Mouse (Mus musculus) left cerebral cortex, postnatal 4 days (tissue): ENCODE data around the gene Phgdh. TPM values are rescaled to one million over a fixed set of nuclear protein-coding genes. Genes with fewer than 3 reads are reported as not detected.
A peak's percentile ranks its signal among the peaks of the same experiment; 100 is the strongest.

ENCODE experiments used
- DNase-seq: peaks from one replicate; pipeline ENCODE4 v3.0.0-alpha.2; 2022
- intact Hi-C: fragments of 180-260 bp; cut with DNase I; formaldehyde crosslinking; loops from one replicate; pipeline ENCODE4 v1.15.1; 2025
- total RNA-seq, 2 experiments: library from RNA; stranded (reverse); gene quantifications; 2 replicates each; pipeline ENCODE4 v1.2.3; 2021

Phgdh gene
- total RNA-seq, 2 experiments from 2014 or later, result 53.5 to 55.0 TPM

DNA sequence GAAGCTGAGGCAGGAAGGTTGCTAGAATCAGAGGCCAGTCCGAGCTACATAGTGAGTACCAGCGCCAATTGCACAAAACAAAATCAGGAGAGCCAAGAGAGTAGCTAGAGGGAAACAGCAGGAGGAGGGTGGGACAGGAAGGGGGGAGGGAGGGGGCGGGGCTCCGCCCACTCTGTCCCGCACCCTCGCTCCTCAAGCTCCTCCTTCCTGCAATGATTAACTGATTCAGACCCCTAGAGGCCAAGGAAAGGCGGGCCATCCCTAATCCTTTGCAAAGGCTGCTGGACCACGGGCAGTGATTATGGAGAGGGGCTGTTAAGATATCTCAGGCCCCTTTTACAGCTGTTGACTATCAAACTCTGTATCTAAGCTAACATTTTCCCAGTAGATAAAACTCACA lies 8.9 kb upstream of the Phgdh start:
- no peak for DNase-seq
- intact Hi-C loops, result no loop called here

DNA sequence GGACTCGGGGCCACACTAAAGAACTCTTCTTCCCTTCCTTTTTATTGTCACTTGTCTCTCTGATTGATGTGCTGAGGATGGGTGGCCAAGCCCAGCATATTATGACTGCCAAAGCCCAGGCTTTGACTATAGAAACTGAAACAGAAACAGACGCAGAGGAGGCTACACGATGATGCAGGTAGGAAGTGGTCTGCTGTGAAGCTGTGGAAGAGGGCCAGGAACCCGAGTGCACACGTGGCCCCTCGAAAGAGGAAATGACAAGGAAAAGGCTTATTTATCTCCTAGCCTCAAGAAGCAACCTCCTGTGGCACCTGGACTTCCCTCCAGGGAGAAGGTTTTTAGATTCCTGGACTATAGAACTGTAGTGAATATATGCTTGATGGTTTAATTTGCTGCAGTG lies 8.3 kb upstream of the Phgdh start:
- intact Hi-C loops, result no loop called here

DNA sequence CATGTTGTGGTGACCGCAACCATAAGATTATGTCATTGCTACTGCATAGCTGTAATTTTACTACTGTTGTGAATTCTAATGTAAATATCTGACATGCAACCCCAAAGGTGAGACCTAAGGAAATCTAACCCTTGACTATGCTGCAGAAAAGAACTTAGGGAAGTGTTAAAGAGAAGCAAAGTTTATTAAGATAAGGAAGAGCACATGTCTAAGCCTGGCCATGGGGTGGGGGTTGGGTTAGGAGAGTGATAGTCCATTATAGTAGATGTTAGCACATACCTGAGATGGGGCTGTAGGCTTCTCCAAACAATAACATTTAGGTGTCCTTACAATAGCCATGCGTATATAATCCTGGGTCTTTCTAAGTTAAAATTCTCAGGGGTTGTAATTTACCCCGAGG lies 3.4 kb upstream of the Phgdh start:
- intact Hi-C loops, result no loop called here
- DNase-seq, result no peak

More for the DNA sequence above, 8.3 kb upstream of the Phgdh start:
- DNase-seq, result no peak

DNA sequence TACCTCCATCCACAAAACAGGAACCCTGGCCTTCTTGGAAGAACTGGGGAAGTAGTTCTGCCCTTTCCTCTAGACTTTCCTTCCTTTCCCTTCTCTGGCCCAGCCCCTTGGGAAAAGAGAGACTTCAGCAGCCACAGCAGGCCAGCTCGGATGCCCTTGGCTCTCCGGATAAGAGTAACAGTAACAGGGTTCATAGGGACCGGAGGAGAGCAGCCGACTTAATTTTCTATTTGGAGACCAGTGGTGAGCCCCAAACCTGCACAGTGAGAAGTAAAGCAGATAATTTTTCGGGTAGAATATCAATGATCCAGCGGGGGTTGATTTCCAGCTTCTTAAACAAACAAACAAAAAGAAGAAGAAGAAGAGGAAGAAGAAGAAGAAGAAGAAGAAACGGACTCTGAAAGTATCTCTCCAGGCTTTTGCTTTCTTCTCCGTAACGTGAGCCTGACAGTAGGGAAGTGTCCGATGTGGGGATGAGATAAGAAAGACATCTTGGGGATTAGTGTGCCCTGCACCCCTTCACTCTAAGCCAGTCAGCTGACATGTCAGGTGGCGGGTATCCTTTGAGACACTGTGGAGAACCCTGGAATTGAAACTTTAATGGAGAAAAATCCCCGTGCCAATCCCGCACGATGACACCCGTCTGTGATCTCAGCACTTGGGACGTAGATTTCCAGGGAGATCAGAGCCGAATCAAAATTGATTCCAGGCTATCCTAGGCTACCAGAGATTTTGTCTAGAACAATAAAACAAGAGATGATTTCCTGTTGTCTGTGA lies 1.2 kb upstream of the Phgdh start:
- intact Hi-C loops, result no loop called here
- no peak for DNase-seq

DNA sequence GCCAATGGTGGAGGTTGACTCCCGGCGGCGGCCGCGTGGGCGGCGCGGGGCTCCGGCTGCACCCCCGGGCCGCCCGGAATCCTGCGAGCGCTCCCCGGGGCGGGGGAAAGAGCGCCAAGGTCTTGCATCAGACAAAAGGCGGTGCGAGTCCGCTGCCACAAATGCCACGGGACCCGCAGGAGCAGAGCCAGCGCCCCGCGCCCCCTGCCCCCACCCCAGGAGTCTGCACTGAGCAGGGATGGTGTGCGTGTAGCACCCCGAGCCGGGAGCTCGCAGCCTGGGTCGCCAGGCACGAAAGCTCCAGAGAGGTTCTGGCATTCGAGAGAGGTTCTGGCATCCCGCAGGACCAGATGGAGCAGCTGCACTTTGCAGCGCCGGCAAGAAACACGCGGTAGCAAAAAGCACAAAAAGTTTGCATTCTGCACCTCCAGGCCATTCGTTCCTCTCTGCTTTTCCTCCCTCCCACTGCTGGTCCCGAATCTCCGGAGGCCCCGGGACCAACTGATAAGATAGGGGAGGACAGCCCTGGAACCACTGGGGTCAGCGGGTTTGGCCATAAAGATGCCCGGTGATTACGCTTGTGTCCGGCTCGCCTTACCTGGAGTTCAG lies 589 bp downstream of the Phgdh start:
- intact Hi-C loops, result no loop called here
- DNase-seq, result peak; percentile 41

DNA sequence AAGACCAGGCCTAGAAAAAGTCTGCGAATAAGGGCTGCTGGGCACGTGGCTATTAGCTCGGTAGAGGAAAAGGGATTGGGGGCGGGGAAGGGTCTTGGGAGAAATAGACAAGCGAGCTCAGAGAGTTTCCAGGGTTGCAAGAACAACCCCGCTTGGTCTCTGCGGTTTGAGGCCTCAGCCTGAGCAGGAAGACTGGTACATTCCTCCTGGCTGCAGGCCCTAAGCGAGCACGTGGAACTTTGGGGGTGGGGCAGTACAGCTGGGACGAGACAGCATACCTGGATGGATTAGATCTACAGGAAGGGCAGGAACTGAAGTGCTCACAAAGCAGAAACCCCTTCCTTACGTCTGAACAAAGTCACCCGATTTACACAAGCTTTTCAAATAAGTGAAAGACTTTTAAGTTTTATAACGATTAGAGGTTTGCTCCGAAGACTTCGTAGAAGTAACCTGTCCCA lies 1.2 kb downstream of the Phgdh start:
- DNase-seq, result peak; percentile 46

DNA sequence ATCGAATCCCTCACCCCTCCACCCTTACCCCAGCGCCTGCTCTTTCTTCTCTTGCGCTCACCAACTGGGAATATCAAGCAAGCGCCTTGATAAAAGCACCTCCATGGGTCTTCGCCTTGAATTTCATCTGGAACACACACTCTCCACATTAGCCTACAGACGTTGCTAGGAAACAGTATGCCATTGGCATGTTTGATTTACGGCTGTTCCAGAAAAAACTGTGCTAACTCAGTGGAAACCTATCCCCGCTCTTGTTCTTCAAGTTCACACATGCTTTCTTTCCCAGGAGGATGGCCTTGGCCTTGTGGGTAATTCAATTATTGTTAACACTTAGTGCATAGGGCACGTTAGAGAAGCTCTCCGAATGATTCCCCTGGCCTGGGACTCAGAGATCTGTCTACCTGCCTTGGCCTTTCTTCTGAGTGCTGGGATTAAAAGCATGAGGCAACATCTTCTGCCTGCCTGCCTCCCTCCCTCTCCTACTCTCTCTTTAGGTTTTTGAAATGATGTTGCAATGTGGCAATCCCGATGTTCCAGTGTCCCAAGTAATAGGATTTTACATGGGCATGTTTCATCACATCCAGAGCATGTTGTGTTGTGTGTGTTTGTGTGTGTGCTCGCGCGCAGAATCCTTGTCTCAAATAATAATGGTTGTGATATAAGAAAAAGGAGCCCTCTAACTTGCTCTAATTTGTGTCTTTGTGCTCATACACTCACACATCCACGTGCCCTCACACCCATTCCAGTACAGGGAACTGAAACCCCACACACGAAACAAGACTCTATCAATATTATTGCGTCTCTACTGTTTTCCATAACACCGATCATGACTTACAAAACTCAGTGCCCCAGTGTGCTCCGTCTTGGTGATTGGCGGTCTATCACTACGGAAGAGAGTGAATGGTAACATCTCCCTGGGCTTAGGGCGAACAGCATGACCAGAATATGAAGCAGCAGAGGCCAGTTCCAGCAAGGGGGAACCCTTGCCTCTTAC lies 2.8 kb downstream of the Phgdh start:
- intact Hi-C loops, result no loop called here
- DNase-seq, result no peak

More for the DNA sequence above, 1.2 kb downstream of the Phgdh start:
- intact Hi-C loops, result no loop called here

DNA sequence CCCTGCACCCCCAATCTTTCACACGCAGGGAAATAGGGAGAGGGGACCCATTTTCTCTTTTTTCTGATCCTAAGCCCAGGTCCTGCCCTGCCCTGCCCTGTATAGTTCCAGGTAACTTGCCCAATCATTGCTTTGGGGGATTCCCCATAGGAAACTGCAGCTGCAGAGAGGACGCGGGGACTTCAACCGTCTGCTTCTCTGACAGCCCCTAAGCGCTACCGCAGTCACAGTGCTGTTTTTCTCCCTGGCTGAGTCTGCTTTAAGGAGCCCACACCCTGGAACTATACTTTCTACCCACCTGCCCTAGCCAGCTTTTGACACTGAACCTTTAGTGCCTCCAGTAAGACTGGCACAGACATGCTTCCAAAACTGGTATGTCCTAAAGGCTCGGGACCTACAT lies 3.9 kb downstream of the Phgdh start:
- no peak for DNase-seq
- intact Hi-C loops, result no loop called here

DNA sequence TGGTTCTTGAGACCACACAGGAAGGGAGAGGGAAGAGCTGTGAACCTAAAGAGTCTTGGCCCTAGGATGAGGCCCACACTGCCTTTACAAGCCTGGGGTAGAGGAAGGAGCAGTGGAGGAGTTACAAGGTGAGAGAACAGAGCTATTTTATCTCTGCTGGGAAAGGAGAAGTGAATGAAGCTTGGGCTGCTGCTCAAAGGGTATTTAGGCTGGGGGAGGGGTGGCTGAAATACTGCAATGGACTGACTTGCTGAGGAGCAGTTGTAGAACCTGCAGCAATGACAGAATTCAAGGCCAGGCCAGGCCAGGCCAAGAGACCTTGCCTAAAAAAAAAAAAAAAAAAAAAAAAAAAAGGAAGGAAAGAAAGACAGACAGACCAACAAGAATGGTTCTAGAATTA lies 4.5 kb downstream of the Phgdh start:
- no peak for DNase-seq
- intact Hi-C loops, result no loop called here

DNA sequence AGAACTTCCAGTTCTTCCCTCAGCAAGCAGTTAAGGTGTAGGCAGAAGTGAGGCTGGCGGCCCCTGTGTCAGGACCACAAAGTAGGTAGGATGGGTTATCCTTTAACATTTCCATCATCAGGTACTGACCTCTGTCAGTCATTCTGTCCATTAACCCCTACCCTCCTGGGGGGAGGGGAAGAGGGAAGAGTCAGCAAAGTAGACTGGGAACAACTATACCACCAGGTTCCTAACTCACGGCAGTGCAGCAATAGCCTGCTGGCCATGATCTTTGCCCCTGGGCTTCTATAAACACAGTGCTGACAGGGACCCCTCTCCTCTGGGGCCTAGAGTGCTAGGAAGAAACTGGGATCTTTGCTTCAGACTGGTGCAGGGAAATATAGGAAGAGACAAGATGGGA lies 5.8 kb downstream of the Phgdh start:
- DNase-seq, result no peak
- intact Hi-C loops, result no loop called here

DNA sequence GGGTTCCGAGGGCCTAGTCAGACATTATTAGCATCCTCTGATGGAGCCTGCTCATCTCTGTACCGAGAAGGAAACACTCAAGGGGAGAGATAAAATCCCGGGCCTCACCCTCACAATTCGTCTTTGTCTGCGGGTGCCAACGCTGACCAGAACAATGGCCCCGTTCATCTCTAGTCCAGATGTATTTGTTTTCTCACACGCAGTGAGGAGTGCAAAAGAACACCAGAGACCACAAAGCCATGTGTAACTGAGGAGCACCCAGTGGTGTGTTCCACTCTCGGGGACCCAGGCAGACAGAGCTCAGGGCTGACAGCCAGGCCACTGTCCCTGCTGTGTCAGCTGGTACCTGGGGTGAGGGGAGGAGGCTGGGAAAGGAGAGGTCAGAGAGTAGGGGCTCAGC lies 15.6 kb downstream of the Phgdh start:
- intact Hi-C loops, result no loop called here
- no peak for DNase-seq

DNA sequence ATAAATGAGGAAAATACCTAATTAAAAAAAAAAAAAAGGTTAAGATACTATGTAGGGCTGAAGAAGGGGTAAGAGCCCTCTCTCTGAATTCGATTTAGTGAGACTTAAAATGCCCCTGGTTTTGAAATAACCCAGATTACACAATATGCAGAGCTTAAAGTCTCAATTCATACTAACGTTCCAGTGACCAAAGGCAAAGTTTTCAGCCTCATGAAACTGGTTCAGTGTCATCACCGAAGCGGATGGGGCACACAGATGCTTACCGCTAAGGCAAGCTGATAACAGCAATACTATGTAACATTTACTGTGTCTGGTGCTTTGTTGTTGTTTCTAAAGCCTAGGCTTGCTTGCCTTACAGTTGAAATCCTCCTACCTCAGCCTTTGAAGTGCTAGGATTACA lies 17.6 kb downstream of the Phgdh start:
- DNase-seq, result no peak
- intact Hi-C loops, result no loop called here

DNA sequence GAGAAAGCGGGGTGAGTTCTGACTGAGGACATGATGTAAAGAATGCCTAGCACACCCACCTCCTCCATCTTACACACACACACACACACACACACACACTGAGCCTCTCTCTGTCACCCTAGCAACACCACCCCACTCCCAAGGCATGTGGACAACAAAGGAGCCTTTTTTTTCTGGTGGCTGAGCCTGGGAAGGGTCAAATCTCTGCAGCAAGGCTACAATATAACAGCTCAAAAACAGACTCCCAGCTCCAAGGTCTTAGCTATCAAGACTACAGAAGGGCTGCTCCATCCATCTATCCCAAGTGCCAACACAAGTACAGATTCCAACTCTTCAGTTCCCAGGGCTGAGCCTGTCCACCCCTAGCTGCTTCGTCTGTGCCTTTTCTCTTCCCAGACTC lies 20.6 kb downstream of the Phgdh start:
- no peak for DNase-seq
- intact Hi-C loops, result loop anchor here (10.0 kb wide), 1 partner anchor 384 kb away; no protein-coding TSS in a partner anchor

DNA sequence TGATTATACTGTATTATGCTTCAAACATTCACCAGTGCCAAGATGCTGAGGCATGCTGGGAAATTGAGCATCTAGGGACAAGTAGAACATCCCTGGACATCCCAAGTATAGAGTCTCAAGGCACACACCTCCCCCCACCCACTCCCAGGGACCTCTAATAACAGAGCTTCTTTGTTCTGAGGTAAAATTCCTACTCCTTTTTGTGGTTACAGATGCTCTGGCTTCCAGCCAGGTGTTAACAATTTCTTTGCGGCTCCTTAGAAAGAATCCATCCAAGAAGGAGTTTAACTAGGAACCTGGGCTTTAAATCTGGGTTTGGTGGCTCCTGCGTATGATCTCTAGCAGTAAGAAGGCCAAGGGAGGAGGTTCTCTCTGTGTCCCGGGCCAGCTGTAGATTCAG lies 22.6 kb downstream of the Phgdh start:
- intact Hi-C loops, result loop anchor here (10.0 kb wide), 1 partner anchor 382 kb away; no protein-coding TSS in a partner anchor
- no peak for DNase-seq

DNA sequence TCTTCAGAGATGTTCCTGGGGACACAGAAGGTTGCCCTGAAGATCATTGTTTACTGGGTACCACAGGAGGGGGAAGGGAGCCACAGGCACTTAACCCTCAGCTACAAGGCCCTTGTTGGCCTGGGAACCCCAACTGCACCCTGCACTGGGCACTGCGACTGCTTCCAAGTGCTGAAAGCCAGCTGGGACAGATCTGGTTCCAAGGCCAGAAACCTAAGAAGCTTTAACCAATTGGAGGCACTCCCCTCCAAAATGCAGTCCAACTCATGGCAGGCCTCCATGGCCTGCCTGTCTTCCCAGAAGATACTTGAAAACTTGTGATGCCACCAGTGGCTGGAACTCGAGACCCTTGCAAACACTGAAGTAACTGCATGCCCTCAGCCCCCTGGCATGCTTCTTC lies 24.6 kb downstream of the Phgdh start:
- DNase-seq, result no peak
- intact Hi-C loops, result loop anchor here (10.0 kb wide), 1 partner anchor 380 kb away; no protein-coding TSS in a partner anchor

DNA sequence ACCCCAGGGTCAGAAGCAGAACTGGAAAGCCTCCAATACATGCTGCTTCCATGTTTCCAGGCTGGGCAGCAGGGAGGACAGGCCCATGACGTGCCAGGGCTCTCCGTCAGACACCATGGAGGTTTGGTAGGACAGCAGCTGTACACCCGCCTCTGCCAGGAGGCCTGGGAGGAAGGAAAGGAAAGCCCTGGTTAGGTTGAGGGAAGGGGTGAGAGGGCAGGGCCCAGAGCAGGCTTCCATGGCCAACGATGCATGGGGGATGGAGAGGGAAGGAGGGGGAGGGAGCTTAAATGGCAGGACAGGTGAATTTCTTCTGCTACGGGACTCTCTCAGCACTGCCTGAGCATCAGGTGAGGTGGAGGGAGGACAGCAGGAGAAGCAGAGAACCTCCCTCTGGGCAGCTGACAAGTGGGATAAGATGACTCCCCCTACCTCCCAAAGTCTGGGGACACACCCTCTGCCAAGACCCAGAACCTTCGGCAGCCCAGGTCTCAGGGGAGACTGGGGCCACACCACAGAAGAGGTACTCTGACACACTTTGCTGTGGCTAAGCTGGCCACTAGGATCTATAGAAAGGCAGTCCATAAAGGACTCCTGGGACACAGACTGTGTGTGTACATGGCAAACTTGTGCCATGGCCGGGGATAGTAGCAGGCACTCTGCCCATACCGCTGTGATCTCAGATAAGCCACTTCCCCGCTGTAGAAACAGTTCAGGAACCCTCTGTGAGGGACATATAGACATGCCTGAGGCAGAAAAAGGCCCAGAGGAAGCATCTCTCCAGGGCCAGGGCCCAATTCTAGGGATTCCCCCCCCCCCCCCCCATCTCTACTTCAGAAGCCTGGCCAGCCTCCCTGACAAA lies 26.3 kb downstream of the Phgdh start:
- DNase-seq, result no peak

DNA sequence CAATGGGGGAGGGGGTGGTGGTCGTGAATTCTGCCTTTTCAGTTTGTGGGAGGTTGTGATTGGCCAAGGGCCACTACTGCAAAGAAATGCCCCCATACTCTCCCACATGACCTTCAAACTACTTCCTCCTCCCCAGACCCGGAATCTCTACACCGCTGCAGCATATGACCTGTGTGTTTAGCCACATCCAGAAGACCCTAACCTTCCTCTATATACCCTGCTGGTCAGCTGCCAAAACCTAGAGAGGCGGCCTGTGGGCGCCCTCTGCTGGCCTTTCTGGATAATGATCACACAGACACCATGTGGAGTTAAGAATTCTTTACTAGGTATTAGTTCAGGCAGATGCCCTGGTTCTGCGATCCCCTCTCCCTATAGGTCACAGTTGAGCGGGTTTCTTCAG lies 26.9 kb downstream of the Phgdh start:
- intact Hi-C loops, result loop anchor here (5.0 to 10.0 kb wide), 2 partner anchors 86 to 378 kb away; no protein-coding TSS in a partner anchor
- DNase-seq, result peak; percentile 70

More for the DNA sequence above, 26.3 kb downstream of the Phgdh start:
- intact Hi-C loops, result loop anchor here (5.0 to 10.0 kb wide), 2 partner anchors 86 to 379 kb away; no protein-coding TSS in a partner anchor

DNA sequence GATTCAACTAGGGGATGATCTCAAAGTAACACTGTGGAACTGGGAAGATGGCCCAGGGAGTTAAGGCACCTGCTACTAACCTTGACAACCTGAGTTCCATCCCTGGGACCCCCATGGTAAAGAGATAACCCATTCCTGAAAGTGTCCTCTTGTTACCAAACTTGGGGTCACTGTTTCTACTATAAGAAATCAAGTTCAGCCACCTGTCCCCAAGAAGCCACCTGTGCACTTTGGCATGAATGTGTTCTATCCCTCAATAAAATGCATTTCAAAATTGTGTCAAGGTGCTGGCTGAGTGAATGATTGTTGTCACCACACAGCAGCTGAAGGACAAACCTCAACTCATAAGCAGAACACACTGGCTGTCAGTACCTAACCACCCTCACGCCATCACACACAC lies 29.3 kb downstream of the Phgdh start:
- DNase-seq, result no peak
- intact Hi-C loops, result loop anchor here (5.0 to 10.0 kb wide), 2 partner anchors 83 to 376 kb away; no protein-coding TSS in a partner anchor

DNA sequence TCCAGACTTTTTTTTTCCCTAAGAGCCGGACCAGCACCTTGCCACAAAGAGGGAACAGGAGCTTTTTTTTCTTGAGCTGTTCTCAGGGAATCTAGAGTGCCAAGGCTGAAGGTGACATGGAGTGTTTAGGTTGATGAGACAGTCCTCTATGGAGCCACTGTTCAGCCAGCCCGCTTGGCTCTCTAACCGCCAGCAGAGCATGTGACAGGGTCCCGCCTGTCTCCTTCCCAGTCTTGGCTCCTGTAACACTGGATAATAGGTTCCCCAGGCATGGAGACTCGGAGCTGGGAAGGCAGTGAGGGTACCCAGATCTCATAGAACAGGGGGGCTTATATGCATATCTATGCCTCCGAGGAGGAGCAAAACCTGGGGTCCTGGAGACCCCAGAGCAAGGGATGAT lies 31.2 kb downstream of the Phgdh start:
- no peak for DNase-seq
- intact Hi-C loops, result no loop called here

DNA sequence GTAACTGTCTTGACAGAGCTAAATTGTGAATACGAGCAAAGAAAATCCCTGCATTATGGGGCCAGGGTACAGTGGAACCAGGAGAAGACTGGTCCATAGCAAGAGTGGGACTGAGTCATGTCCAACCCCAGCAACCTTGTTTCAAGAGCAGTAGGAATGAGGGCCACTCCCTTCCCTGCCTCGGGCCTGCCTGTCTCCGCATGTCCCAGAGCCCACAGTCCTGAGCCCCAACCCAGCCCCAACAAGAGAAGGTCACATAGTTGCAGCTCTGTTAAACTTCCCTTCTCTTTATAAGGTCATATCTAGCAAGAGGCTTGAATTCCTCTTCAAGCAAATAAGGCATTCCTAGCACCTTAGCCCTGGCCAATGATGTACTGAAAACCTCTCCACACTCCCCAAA lies 38.0 kb downstream of the Phgdh start:
- intact Hi-C loops, result no loop called here

More for the DNA sequence above, 38.0 kb downstream of the Phgdh start:
- DNase-seq, result no peak
